Mouse (Mus musculus): ENCODE data around the gene Smg5. TPM values are rescaled to one million over a fixed set of nuclear protein-coding genes. Genes with fewer than 3 reads are reported as not detected.

The Smg5 gene
- polyA plus RNA-seq, 1 experiment from 2014 or later = 74.4 TPM

DNA sequence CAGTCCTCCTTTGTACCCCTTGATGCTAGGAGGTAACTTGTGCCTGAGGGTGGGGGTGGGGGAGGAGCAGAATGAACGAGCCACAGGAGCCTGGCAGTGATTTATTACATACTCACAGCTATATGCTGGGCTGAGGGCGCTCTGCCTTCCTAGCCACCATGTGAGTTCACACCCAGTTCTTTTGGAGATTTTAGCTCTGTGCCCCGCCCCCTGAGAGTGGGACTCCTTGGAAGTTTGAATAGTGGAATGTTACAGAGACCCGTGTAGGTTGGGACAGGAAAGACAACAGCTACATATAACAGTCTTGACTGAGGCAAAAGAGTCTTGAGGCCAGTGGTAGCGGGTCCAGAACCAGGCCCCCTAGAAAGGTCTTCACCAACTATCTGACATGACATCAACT is 7.1 kb upstream of the Smg5 start:
- H3K36me3 ChIP-seq = peaks cover 46% of the 10 kb centered on the region

GRCm38 (mm10) chr3:88331282-88331681 is 4.8 kb upstream of the Smg5 start:
- no peak overlapping the region for H3K27ac ChIP-seq
- no peak overlapping the region for H3K4me3 ChIP-seq (replicated peaks)
- peaks cover 43% of the 10 kb centered on the region for H3K36me3 ChIP-seq
- ATAC-seq (ENCODE audit: insufficient number of reproducible peaks, insufficient read depth, low FRiP score, low TSS enrichment, low read depth) = no peak
- no peaks in the 10 kb centered on the region for H3K9me3 ChIP-seq
- H3K4me2 ChIP-seq = no peak overlapping the region
- no peak overlapping the region for H3K9ac ChIP-seq (replicated peaks)
- H3K27me3 ChIP-seq = no peaks in the 10 kb centered on the region
- 26% methylated on average over 2 of the region's 2 CpGs for WGBS
- peaks cover 9% of the 10 kb centered on the region; the same call in 1 of the 2 replicates for H3K4me1 ChIP-seq (replicated peaks)

More for the DNA sequence above, 7.1 kb upstream of the Smg5 start:
- H3K27me3 ChIP-seq = no peaks in the 10 kb centered on the region
- no peak overlapping the region for H3K27ac ChIP-seq
- no peak overlapping the region for H3K4me2 ChIP-seq
- ATAC-seq (ENCODE audit: insufficient number of reproducible peaks, insufficient read depth, low FRiP score, low TSS enrichment, low read depth) = no peak
- 50% methylated on average over 5 of the region's 5 CpGs for WGBS
- no peaks in the 10 kb centered on the region for H3K9me3 ChIP-seq
- peaks cover 11% of the 10 kb centered on the region for H3K4me1 ChIP-seq (replicated peaks)
- no peak overlapping the region for H3K4me3 ChIP-seq (replicated peaks)
- no peak overlapping the region for H3K9ac ChIP-seq (replicated peaks)

DNA sequence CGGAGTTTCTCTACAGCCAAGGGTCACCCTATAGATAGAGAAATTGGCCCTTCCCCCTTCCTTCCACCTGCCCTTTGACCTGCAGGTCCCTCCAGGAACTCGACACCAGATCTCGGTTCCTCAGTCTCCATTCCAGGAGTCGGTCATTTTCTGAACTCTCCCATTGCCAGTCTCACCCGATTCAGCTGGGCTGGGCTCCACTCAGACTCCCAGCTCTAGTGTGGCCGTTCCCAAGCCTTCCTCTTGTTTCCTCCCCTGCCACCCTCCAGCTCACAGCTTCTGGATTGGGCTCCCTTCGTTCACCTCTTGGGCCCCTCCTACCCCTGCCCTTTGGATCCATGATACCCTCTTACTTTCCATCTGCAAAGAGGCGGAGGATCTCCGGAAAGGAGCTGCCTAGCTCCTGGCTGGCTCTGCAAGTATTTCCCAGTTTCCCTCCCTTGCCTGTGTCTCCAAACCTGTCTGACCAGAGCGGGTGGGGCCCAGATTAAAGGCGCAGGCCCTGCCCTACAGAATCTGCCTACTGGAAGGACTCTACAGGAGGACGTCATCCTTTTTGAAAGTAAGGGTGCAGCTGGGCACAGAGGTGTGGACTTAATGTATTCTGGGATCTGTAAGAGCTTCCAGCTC is 1.9 kb upstream of the Smg5 start:
- ATAC-seq (ENCODE audit: insufficient number of reproducible peaks, insufficient read depth, low FRiP score, low TSS enrichment, low read depth) = no peak
- Histone ChIP-seq H3K4me1 (replicated peaks) (peaks cover 18% of the 10 kb centered on the region), H3K36me3 (peaks cover 19% of the 10 kb centered on the region), H3K4me3 (replicated peaks) (no peak overlapping the region; the same call in 1 of the 2 replicates), H3K4me2 (peak overlapping the region; percentile 75; the same call in 1 of the 2 replicates), H3K9ac (replicated peaks) (peak overlapping the region; percentile 37; the same call in 1 of the 2 replicates), H3K27ac (peak overlapping the region; percentile 29; the same call in 1 of the 2 replicates), H3K27me3 (no peaks in the 10 kb centered on the region), H3K9me3 (no peaks in the 10 kb centered on the region)
- WGBS = 48% methylated on average over 12 of the region's 12 CpGs

DNA sequence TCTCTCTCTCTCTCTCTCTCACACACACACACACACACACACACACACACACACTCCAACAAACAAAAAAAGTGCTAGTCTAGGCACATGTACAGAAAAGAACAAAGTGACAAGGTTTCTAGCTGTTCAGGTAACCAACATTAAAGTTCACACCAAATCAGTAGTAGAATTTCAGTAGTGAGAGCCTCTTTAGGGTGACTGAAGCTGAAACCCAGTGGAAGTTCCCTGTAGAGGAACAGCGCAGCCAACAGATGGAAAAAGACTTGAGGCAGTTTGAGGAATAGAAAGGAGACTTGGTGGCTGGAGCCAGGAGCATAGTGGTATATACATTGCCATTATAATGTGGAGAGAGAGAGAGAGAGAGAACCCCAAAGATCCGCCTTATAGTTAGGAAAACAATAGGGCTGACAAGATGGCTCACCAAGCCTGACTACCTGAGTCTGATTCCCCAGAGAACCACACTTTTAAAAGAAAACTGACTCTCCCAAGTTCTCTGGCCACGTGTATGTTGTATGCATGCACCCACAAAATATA is 1.1 kb upstream of the Smg5 start:
- H3K9me3 ChIP-seq = no peaks in the 10 kb centered on the region
- peak overlapping the region; percentile 83 for H3K4me3 ChIP-seq (replicated peaks)
- peak overlapping the region; percentile 92 for H3K9ac ChIP-seq (replicated peaks)
- peak overlapping the region; percentile 0; the same call in 1 of the 2 replicates for H3K27ac ChIP-seq
- H3K27me3 ChIP-seq = no peaks in the 10 kb centered on the region
- H3K4me2 ChIP-seq = peak overlapping the region; percentile 75
- peaks cover 11% of the 10 kb centered on the region; the same call in 1 of the 2 replicates for H3K36me3 ChIP-seq
- ATAC-seq (ENCODE audit: insufficient number of reproducible peaks, insufficient read depth, low FRiP score, low TSS enrichment, low read depth) = no peak
- WGBS = 44% methylated on average over 3 of the region's 3 CpGs
- H3K4me1 ChIP-seq (replicated peaks) = peaks cover 18% of the 10 kb centered on the region

DNA sequence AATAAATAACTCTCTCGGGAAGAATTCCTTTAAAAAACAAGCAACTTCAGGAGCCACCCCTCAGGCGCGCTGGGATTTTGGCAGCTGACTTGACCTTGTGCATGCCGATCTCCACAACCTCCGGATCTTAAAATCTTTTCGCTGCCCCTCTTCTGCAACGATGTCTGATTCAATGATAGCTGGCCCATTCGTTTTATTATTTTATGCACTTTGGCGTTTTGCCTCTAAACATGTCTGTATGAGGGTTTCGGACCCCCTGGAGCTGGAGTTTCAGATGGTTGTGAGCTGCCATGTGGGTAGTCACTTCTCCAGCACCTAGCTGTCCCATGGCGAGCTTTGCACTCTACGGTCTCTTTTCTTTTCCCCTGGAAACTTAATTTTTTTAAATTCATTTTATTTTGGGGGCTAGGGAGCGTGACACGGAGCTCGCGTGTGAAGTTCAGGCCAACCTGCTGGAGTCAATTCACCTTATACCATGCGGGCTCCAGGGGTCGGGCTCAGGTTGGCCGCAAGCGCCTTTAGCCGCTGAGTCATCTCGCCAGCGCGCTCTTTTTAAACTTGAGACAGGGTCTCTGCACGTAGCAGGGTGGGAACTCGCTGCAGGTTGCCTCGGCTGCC is 515 bp upstream of the Smg5 start:
- Histone ChIP-seq H3K9me3 (no peaks in the 10 kb centered on the region), H3K9ac (replicated peaks) (peak overlapping the region; percentile 92), H3K36me3 (peaks cover 8% of the 10 kb centered on the region; the same call in 1 of the 2 replicates), H3K4me2 (peak overlapping the region; percentile 75), H3K4me3 (replicated peaks) (peak overlapping the region; percentile 83), H3K27me3 (no peaks in the 10 kb centered on the region), H3K27ac (peak overlapping the region; percentile 91), H3K4me1 (replicated peaks) (peaks cover 18% of the 10 kb centered on the region)
- ATAC-seq (ENCODE audit: insufficient number of reproducible peaks, insufficient read depth, low FRiP score, low TSS enrichment, low read depth) = peak; percentile 39; the same call in 1 of the 2 replicates
- WGBS = 1% methylated on average over 27 of the region's 27 CpGs

DNA sequence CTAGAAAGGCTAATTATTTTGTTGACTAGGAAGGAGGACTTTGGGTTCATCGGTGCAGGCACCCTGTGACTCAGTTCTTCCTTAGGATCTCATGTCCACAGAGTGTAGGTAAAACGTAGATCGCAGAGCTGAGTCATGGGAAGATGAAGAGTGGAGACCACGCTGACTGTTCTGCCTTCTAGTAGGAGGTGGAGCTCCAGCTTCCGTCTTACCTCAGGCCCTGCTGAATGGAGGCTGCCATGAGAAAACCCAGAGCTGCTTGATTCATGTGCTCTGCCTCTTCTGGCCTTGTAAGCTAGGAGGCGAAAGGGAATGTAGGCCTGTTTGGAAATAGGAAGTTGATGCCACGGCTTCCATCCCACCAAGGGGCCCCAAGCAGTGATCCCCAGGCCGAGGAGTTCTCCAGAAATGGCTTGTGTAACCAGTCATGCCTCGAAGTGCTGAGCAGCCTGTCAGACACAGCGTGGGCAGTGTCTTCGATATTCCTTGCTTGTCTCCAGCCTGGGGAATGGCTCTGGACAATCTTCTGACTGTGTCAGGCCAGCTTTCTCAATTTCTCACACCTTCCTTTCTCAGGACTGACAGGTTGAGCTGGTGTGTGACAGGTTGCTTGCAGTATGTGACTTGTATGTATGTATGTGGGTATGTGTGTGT is 1.4 kb downstream of the Smg5 start:
- no peak overlapping the region for H3K27ac ChIP-seq
- peak overlapping the region; percentile 75 for H3K4me2 ChIP-seq
- WGBS = 88% methylated on average over 11 of the region's 11 CpGs
- peaks cover 13% of the 10 kb centered on the region for H3K36me3 ChIP-seq
- ATAC-seq (ENCODE audit: insufficient number of reproducible peaks, insufficient read depth, low FRiP score, low TSS enrichment, low read depth) = no peak
- no peak overlapping the region for H3K9ac ChIP-seq (replicated peaks)
- peaks cover 18% of the 10 kb centered on the region for H3K4me1 ChIP-seq (replicated peaks)
- H3K27me3 ChIP-seq = no peaks in the 10 kb centered on the region
- peak overlapping the region; percentile 83 for H3K4me3 ChIP-seq (replicated peaks)
- H3K9me3 ChIP-seq = no peaks in the 10 kb centered on the region

DNA sequence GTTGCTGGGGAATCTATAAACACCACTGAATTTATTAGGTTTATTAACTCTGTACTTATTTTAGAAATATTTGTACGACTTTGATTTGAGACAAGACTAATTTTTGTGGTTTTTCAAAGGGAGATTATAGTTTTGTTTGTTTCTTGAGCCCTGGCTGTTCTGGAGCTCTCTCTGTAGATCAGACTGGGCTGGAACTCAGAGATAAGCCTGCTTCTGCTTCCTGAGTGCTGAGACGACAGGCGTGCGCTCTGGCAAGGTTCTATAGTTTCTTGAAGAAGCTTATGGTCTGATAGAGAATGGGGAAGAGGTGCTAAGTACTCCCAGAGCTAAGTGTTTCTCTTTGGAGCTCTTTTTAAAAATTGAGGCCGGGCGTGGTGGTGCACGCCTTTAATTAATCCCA is 2.3 kb downstream of the Smg5 start:
- H3K9me3 ChIP-seq = no peaks in the 10 kb centered on the region
- no peak overlapping the region for H3K9ac ChIP-seq (replicated peaks)
- no peak overlapping the region for H3K27ac ChIP-seq
- no peaks in the 10 kb centered on the region for H3K27me3 ChIP-seq
- peaks cover 21% of the 10 kb centered on the region for H3K36me3 ChIP-seq
- WGBS = 95% methylated on average over 7 of the region's 7 CpGs
- ATAC-seq (ENCODE audit: insufficient number of reproducible peaks, insufficient read depth, low FRiP score, low TSS enrichment, low read depth) = no peak
- H3K4me1 ChIP-seq (replicated peaks) = peaks cover 18% of the 10 kb centered on the region
- no peak overlapping the region for H3K4me2 ChIP-seq
- H3K4me3 ChIP-seq (replicated peaks) = no peak overlapping the region

DNA sequence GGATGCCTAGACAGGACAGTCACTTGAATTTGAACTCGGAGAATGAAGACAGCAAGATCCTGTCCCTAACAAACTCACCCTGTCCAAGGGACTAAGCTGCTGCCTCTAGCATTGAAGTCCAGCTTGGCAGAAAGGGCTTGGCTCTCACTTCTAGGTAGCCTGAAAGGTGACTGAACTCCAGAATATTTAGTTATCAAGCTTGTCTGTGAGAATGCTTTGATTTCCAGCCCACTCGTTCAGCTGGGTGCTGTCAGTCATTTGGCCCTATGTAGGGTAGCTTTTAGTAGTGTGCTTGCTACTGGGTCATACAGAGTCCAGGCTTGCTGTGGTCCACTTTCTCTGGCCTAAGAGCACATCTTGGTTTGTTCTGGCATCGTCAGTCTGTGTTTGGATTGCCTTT is 2.9 kb downstream of the Smg5 start:
- 87% methylated on average over 3 of the region's 3 CpGs for WGBS
- Histone ChIP-seq H3K27me3 (no peaks in the 10 kb centered on the region), H3K36me3 (peaks cover 28% of the 10 kb centered on the region), H3K9ac (replicated peaks) (no peak overlapping the region), H3K27ac (no peak overlapping the region), H3K9me3 (no peaks in the 10 kb centered on the region), H3K4me2 (no peak overlapping the region), H3K4me3 (replicated peaks) (no peak overlapping the region), H3K4me1 (replicated peaks) (peaks cover 18% of the 10 kb centered on the region)
- ATAC-seq (ENCODE audit: insufficient number of reproducible peaks, insufficient read depth, low FRiP score, low TSS enrichment, low read depth) = no peak

GRCm38 (mm10) chr3:88350732-88351131 is 14.7 kb downstream of the Smg5 start:
- Histone ChIP-seq H3K4me1 (replicated peaks) (no peaks in the 10 kb centered on the region), H3K9me3 (no peaks in the 10 kb centered on the region), H3K4me2 (no peak overlapping the region), H3K4me3 (replicated peaks) (no peak overlapping the region), H3K9ac (replicated peaks) (no peak overlapping the region), H3K27ac (no peak overlapping the region), H3K36me3 (peaks cover 100% of the 10 kb centered on the region), H3K27me3 (no peaks in the 10 kb centered on the region)
- WGBS = 89% methylated on average over 13 of the region's 13 CpGs
- no peak for ATAC-seq (ENCODE audit: insufficient number of reproducible peaks, insufficient read depth, low FRiP score, low TSS enrichment, low read depth)

DNA sequence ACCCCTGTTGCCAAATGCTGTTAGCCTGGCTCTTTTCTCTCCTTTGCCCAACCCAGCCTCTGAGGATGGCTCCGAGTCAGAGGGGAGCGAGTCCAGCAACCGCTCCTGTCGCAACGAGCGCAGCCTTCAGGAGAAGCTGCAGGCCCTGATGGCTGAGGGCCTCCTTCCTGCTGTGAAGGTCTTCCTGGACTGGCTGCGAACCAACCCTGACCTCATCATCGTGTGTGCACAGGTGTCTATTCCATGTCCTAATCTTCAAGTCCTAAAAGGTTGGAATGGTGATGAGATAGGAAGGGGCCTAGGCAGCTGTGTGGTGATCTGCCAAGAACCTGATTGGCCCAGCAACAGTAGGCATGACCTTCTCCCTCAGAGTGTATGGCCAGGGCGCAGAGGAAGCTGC is 16.8 kb downstream of the Smg5 start:
- ATAC-seq (ENCODE audit: insufficient number of reproducible peaks, insufficient read depth, low FRiP score, low TSS enrichment, low read depth) = no peak
- Histone ChIP-seq H3K27me3 (no peaks in the 10 kb centered on the region), H3K27ac (no peak overlapping the region), H3K4me1 (replicated peaks) (no peaks in the 10 kb centered on the region), H3K9me3 (no peaks in the 10 kb centered on the region), H3K9ac (replicated peaks) (no peak overlapping the region), H3K36me3 (peaks cover 100% of the 10 kb centered on the region), H3K4me2 (no peak overlapping the region), H3K4me3 (replicated peaks) (no peak overlapping the region)
- WGBS = 95% methylated on average over 9 of the region's 9 CpGs
